Mouse (Mus musculus): ENCODE measurements around the gene Hoxb6.

DNA sequence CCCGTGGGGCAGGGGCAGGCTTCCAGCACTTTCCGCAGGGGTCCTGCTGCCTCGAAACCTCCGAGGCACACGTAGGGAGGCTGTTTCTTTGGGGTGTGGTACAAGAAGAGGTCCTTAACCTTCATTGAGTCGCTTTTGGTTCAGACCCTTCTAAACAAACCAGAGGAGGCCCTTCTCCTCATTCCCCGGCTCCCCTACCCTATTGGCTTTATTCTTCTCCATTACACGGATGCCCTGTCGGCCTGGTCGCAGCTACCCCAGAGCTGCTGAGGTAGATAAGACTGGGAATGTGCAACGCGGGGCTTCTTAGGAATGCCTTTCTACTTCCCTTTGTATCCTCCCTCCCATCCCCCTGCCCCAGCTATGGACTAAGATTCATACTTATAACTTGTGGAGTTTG is 34.4 kb downstream of the Hoxb6 start:
- TF ChIP-seq CTCF (conservative IDR thresholded peaks at IDR 0.05; ENCODE audit: low read length): no peak
- TF ChIP-seq POU5F1 (IDR thresholded peaks at IDR 0.05; ENCODE audit: borderline replicate concordance, low read length): no peak
- TF ChIP-seq NANOG (IDR thresholded peaks at IDR 0.05; ENCODE audit: borderline replicate concordance, low read length): no peak

All from E14TG2a.4 (cell line).